Mouse (Mus musculus) MEL (cell line): ENCODE results near the gene Olfr97. TPM values are rescaled to one million over a fixed set of nuclear protein-coding genes. Genes with fewer than 3 reads are reported as not detected.

Experiments
- DNase-seq: peaks from one replicate; pipeline ENCODE4 v3.0.0; 2011; ENCODE audit warnings: low read depth, low spot score
- H3K27ac ChIP-seq: 2 replicates; pipeline ENCODE4 v1.5.1; 2012; ENCODE audit warnings: low read depth, mild to moderate bottlenecking, control low read depth, low read length, moderate library complexity; ENCODE audit not compliant: control insufficient read depth
- H3K27me3 ChIP-seq, 2 experiments: fragments of 150-350 bp in 1 of 2; sonication (generic) in 1 of 2; 2 replicates each; pipeline ENCODE4 v1.6.1; 2012; ENCODE audit warnings: low read length in 2 of 2, mild to moderate bottlenecking in 2 of 2, improper control_type of control experiment in 1 of 2, moderate library complexity in 1 of 2; ENCODE audit not compliant: insufficient read depth in 2 of 2, control insufficient read depth in 1 of 2
- H3K36me3 ChIP-seq, 2 experiments: 2 replicates each; pipeline ENCODE4 v1.6.1; 2012 to 2014; ENCODE audit warnings: low read length in 2 of 2, improper control_type of control experiment in 1 of 2, inconsistent platforms in 1 of 2, mild to moderate bottlenecking in 1 of 2; ENCODE audit not compliant: insufficient read depth in 2 of 2, control insufficient read depth in 1 of 2
- H3K4me1 ChIP-seq, 2 experiments: fragments of 150-350 bp in 1 of 2; sonication (generic) in 1 of 2; 2 replicates each; pipeline ENCODE4 v1.6.1; 2012; ENCODE audit warnings: low read length in 2 of 2, improper control_type of control experiment in 1 of 2, mild to moderate bottlenecking in 1 of 2; ENCODE audit not compliant: insufficient read depth in 2 of 2, control insufficient read depth in 1 of 2
- H3K4me3 ChIP-seq, 2 experiments: fragments of 150-350 bp in 1 of 2; sonication (generic) in 1 of 2; 2 replicates each; pipeline ENCODE4 v1.5.1; 2012; ENCODE audit warnings: low read depth in 2 of 2, low read length in 2 of 2, mild to moderate bottlenecking in 2 of 2, moderate library complexity in 2 of 2, control low read depth in 1 of 2, improper control_type of control experiment in 1 of 2; ENCODE audit not compliant: control insufficient read depth in 1 of 2, insufficient read depth in 1 of 2
- H3K79me2 ChIP-seq: 2 replicates; pipeline ENCODE4 v1.6.1; 2012; ENCODE audit warnings: mild to moderate bottlenecking, low read length, moderate library complexity; ENCODE audit not compliant: control insufficient read depth, poor library complexity, insufficient read depth
- H3K9ac ChIP-seq: 2 replicates; pipeline ENCODE4 v1.6.1; 2012; ENCODE audit warnings: low read depth, mild to moderate bottlenecking, control low read depth, low read length, moderate library complexity; ENCODE audit not compliant: control insufficient read depth, poor library complexity, severe bottlenecking
- H3K9me3 ChIP-seq: fragments of 150-350 bp; sonication (generic); replicated peaks from 2 replicates; pipeline ENCODE4 v1.6.1; 2012; ENCODE audit warnings: mild to moderate bottlenecking, low read length, improper control_type of control experiment, moderate library complexity; ENCODE audit not compliant: insufficient read depth
- BHLHE40 ChIP-seq: IDR thresholded peaks from 2 replicates; pipeline ENCODE4 v1.6.1; 2012; ENCODE audit warnings: low read depth, mild to moderate bottlenecking, inconsistent platforms, low read length, improper control_type of control experiment, borderline replicate concordance
- CHD1 ChIP-seq: IDR thresholded peaks from 2 replicates; pipeline ENCODE4 v1.6.1; 2012; ENCODE audit warnings: low read depth, mild to moderate bottlenecking, inconsistent platforms, low read length, improper control_type of control experiment
- CHD2 ChIP-seq: IDR thresholded peaks from 2 replicates; pipeline ENCODE4 v1.6.1; 2011; ENCODE audit warnings: low read length, improper control_type of control experiment
- CTCF ChIP-seq, 3 experiments: IDR thresholded peaks in 2 of 3; conservative IDR thresholded peaks in 1 of 3; 2 replicates each; pipeline ENCODE4 v1.5.1; 2011 to 2012; ENCODE audit warnings: low read length in 3 of 3, low read depth in 2 of 3, mild to moderate bottlenecking in 2 of 3, improper control_type of control experiment in 1 of 3, inconsistent platforms in 1 of 3, mixed read lengths in 1 of 3, moderate library complexity in 1 of 3; ENCODE audit not compliant: control insufficient read depth in 1 of 3, insufficient read depth in 1 of 3, poor library complexity in 1 of 3, severe bottlenecking in 1 of 3
- E2F4 ChIP-seq: IDR thresholded peaks from 2 replicates; pipeline ENCODE4 v1.6.1; 2011; ENCODE audit warnings: low read depth, low read length, improper control_type of control experiment, borderline replicate concordance
- ELF1 ChIP-seq: IDR thresholded peaks from 2 replicates; pipeline ENCODE4 v1.6.1; 2014; ENCODE audit warnings: low read depth, mild to moderate bottlenecking, inconsistent platforms, low read length, improper control_type of control experiment, moderate library complexity
- EP300 ChIP-seq, 2 experiments: IDR thresholded peaks; 2 replicates each; pipeline ENCODE4 v1.6.1; 2011; ENCODE audit warnings: improper control_type of control experiment in 2 of 2, low read length in 2 of 2, low read depth in 1 of 2, mild to moderate bottlenecking in 1 of 2
- ETS1 ChIP-seq: IDR thresholded peaks from 2 replicates; pipeline ENCODE4 v1.6.1; 2012; ENCODE audit warnings: low read depth, mild to moderate bottlenecking, inconsistent platforms, low read length, improper control_type of control experiment, moderate library complexity
- HCFC1 ChIP-seq: IDR thresholded peaks from 2 replicates; pipeline ENCODE4 v1.6.1; 2012; ENCODE audit warnings: low read depth, mild to moderate bottlenecking, inconsistent platforms, low read length, improper control_type of control experiment, moderate library complexity
- JUND ChIP-seq: IDR thresholded peaks from 2 replicates; pipeline ENCODE4 v1.6.1; 2011; ENCODE audit warnings: low read depth, mild to moderate bottlenecking, improper control_type of control experiment, low read length
- MAZ ChIP-seq: IDR thresholded peaks from 2 replicates; pipeline ENCODE4 v1.6.1; 2012; ENCODE audit warnings: low read depth, mild to moderate bottlenecking, inconsistent platforms, low read length, improper control_type of control experiment
- MEF2A ChIP-seq: IDR thresholded peaks from 2 replicates; pipeline ENCODE4 v1.6.1; 2014; ENCODE audit warnings: low read depth, mild to moderate bottlenecking, inconsistent platforms, low read length, improper control_type of control experiment; ENCODE audit not compliant: poor library complexity, insufficient replicate concordance, severe bottlenecking; ENCODE audit errors: extremely low read depth
- MXI1 ChIP-seq: IDR thresholded peaks from 2 replicates; pipeline ENCODE4 v1.6.1; 2011; ENCODE audit warnings: mild to moderate bottlenecking, low read depth, low read length, improper control_type of control experiment
- MYC ChIP-seq: IDR thresholded peaks from 2 replicates; pipeline ENCODE4 v1.6.1; 2011; ENCODE audit warnings: low read depth, mild to moderate bottlenecking, low read length, improper control_type of control experiment, moderate library complexity
- NRF1 ChIP-seq: IDR thresholded peaks from 2 replicates; pipeline ENCODE4 v1.6.1; 2014; ENCODE audit warnings: low read depth, mild to moderate bottlenecking, inconsistent platforms, low read length, improper control_type of control experiment, moderate library complexity; ENCODE audit not compliant: poor library complexity, insufficient read depth, severe bottlenecking
- POLR2A ChIP-seq, 2 experiments: IDR thresholded peaks; 2 replicates each; pipeline ENCODE4 v1.6.1; 2011 to 2012; ENCODE audit warnings: low read length in 2 of 2, mild to moderate bottlenecking in 2 of 2, control low read depth in 1 of 2, improper control_type of control experiment in 1 of 2, low read depth in 1 of 2, moderate library complexity in 1 of 2; ENCODE audit not compliant: control insufficient read depth in 1 of 2, insufficient read depth in 1 of 2, poor library complexity in 1 of 2
- POLR2AphosphoS5 ChIP-seq: IDR thresholded peaks from 2 replicates; pipeline ENCODE4 v1.6.1; 2012; ENCODE audit warnings: low read depth, borderline replicate concordance, mild to moderate bottlenecking, inconsistent platforms, low read length, moderate library complexity, mixed read lengths
- RAD21 ChIP-seq: IDR thresholded peaks from 2 replicates; pipeline ENCODE4 v1.6.1; 2011; ENCODE audit warnings: mild to moderate bottlenecking, low read depth, low read length, improper control_type of control experiment
- TAL1 ChIP-seq: IDR thresholded peaks from 2 replicates; pipeline ENCODE4 v1.6.1; 2012; ENCODE audit warnings: mild to moderate bottlenecking, inconsistent platforms, low read length, moderate library complexity, mixed read lengths
- TCF12 ChIP-seq: IDR thresholded peaks from 2 replicates; pipeline ENCODE4 v1.6.1; 2014; ENCODE audit warnings: low read depth, mild to moderate bottlenecking, inconsistent platforms, low read length, improper control_type of control experiment, moderate library complexity
- ZC3H11A ChIP-seq: IDR thresholded peaks from 2 replicates; pipeline ENCODE4 v1.6.1; 2012; ENCODE audit warnings: low read depth, mild to moderate bottlenecking, inconsistent platforms, low read length, improper control_type of control experiment
- ZKSCAN1 ChIP-seq: IDR thresholded peaks from 2 replicates; pipeline ENCODE4 v1.6.1; 2012; ENCODE audit warnings: low read depth, mild to moderate bottlenecking, inconsistent platforms, low read length, improper control_type of control experiment, moderate library complexity
- ZNF384 ChIP-seq: IDR thresholded peaks from 2 replicates; pipeline ENCODE4 v1.6.1; 2012; ENCODE audit warnings: low read depth, mild to moderate bottlenecking, inconsistent platforms, low read length, improper control_type of control experiment
- polyA plus RNA-seq, 2 experiments: library from polyadenylated mRNA; stranded (reverse) in 1 of 2; unstranded in 1 of 2; fragments of >175 nt in 1 of 2; fragments of >200 nt in 1 of 2; gene quantifications; 2 replicates each; pipeline versions ENCODE4 v1.2.1 to v1.2.4; 2012; ENCODE audit warnings: low replicate concordance in 2 of 2, low read depth in 1 of 2; ENCODE audit not compliant: insufficient read length in 2 of 2, insufficient read depth in 1 of 2, missing spikeins in 1 of 2
- total RNA-seq: library from RNA; depleted of rRNA; stranded (reverse); fragments of 300-350 nt; gene quantifications from 2 replicates; pipeline ENCODE4 v1.2.3, GENCODE M21; 2012

The Olfr97 gene
- total and polyA plus RNA-seq, 3 experiments: not detected

GRCm38 (mm10) chr17:37196845-37197724, 40.0 kb downstream of the Olfr97 start:
- H3K27me3 ChIP-seq: no peaks in the 10 kb centered on the region; a peak in 2 of 4 replicates
- no peak overlapping the region for H3K9ac ChIP-seq
- H3K9me3 ChIP-seq: no peaks in the 10 kb centered on the region
- no peaks in the 10 kb centered on the region for H3K4me1 ChIP-seq
- TF ChIP-seq CHD1 (no peak), NRF1 (no peak), ZKSCAN1 (no peak), E2F4 (no peak), EP300 (IDR thresholded peaks at IDR 0.05; ENCODE audit: low read depth in 1 of 2, low read length in 2 of 2) (no peak), TAL1 (no peak), CTCF (IDR thresholded peaks at IDR 0.05 in 2 of 3, conservative IDR thresholded peaks at IDR 0.05 in 1 of 3; ENCODE audit: control insufficient read depth in 1 of 3, insufficient read depth in 1 of 3, low read depth in 2 of 3, low read length in 3 of 3, poor library complexity in 1 of 3, severe bottlenecking in 1 of 3) (no peak), MYC (no peak), BHLHE40 (no peak), TCF12 (no peak), ZNF384 (no peak), ELF1 (no peak), MXI1 (no peak), HCFC1 (no peak), POLR2A (IDR thresholded peaks at IDR 0.05; ENCODE audit: control insufficient read depth in 1 of 2, insufficient read depth in 1 of 2, low read depth in 1 of 2, low read length in 2 of 2, poor library complexity in 1 of 2) (no peak), RAD21 (no peak), MAZ (no peak), POLR2AphosphoS5 (no peak)
- DNase-seq: no peak
- no peak overlapping the region for H3K27ac ChIP-seq
- no peaks in the 10 kb centered on the region for H3K36me3 ChIP-seq
- no peaks in the 10 kb centered on the region for H3K79me2 ChIP-seq
- no peak overlapping the region for H3K4me3 ChIP-seq

GRCm38 (mm10) chr17:37194782-37195181, 42.3 kb downstream of the Olfr97 start:
- no peaks in the 10 kb centered on the region; a peak in 2 of 4 replicates for H3K27me3 ChIP-seq
- no peak overlapping the region for H3K4me3 ChIP-seq
- H3K9me3 ChIP-seq: no peaks in the 10 kb centered on the region
- no peaks in the 10 kb centered on the region for H3K79me2 ChIP-seq
- no peak overlapping the region for H3K9ac ChIP-seq
- DNase-seq: no peak
- TF ChIP-seq MXI1: no peak
- no peak for TF ChIP-seq JUND
- TF ChIP-seq POLR2AphosphoS5: no peak
- TF ChIP-seq CHD2: no peak
- no peak for TF ChIP-seq POLR2A (IDR thresholded peaks at IDR 0.05; ENCODE audit: control insufficient read depth in 1 of 2, insufficient read depth in 1 of 2, low read depth in 1 of 2, low read length in 2 of 2, poor library complexity in 1 of 2)
- TF ChIP-seq ETS1: no peak
- TF ChIP-seq ZC3H11A: no peak
- no peak for TF ChIP-seq MEF2A
- TF ChIP-seq, all 39 proteins: peak for 0
- Histone ChIP-seq H3K4me1 (no peaks in the 10 kb centered on the region), H3K36me3 (no peaks in the 10 kb centered on the region), H3K27ac (no peak overlapping the region)
